Mouse (Mus musculus): ENCODE data around the gene Enox1. TPM values are rescaled to one million over a fixed set of nuclear protein-coding genes. Genes with fewer than 3 reads are reported as not detected.

The Enox1 gene
- polyA plus RNA-seq, 1 experiment, result 0.06 TPM

- no peak for TF ChIP-seq POLR2A (IDR thresholded peaks at IDR 0.05; ENCODE audit: low read depth, low read length)
- whole genome bisulfite sequencing, result 10% methylated on average over 2 of the region's 2 CpGs
Observed at GRCm38 (mm10) chr14:77416358-77416757, 259.8 kb downstream of the Enox1 start.

GRCm38 (mm10) chr14:77421031-77421430, 264.5 kb downstream of the Enox1 start:
- no peaks in the 10 kb centered on the region for H3K4me1 ChIP-seq (ENCODE audit: control insufficient read depth, insufficient read depth, insufficient read length)
- no peaks in the 10 kb centered on the region for H3K27me3 ChIP-seq (ENCODE audit: control insufficient read depth, insufficient read depth, low read length)
- no peaks in the 10 kb centered on the region for H3K36me3 ChIP-seq (ENCODE audit: control insufficient read depth, insufficient read depth, low read length)
- H3K27ac ChIP-seq (ENCODE audit: insufficient read depth, low read length), result no peak overlapping the region
- H3K4me3 ChIP-seq (ENCODE audit: extremely low read depth, insufficient read depth, insufficient read length), result no peak overlapping the region
- WGBS, result 88% methylated on average over 6 of the region's 6 CpGs
- DNase-seq (ENCODE audit: low read depth in 1 of 2, low spot score in 2 of 2), result no peak
- TF ChIP-seq POLR2A (IDR thresholded peaks at IDR 0.05; ENCODE audit: low read depth, low read length) (no peak), CTCF (IDR thresholded peaks at IDR 0.05; ENCODE audit: extremely low read depth, insufficient read depth, insufficient read length, insufficient replicate concordance) (no peak)

More at GRCm38 (mm10) chr14:77416358-77416757, 259.8 kb downstream of the Enox1 start:
- H3K27me3 ChIP-seq (ENCODE audit: control insufficient read depth, insufficient read depth, low read length), result no peaks in the 10 kb centered on the region
- no peak for DNase-seq (ENCODE audit: low read depth in 1 of 2, low spot score in 2 of 2)
- H3K27ac ChIP-seq (ENCODE audit: insufficient read depth, low read length), result no peak overlapping the region
- H3K36me3 ChIP-seq (ENCODE audit: control insufficient read depth, insufficient read depth, low read length), result no peaks in the 10 kb centered on the region
- no peaks in the 10 kb centered on the region for H3K4me1 ChIP-seq (ENCODE audit: control insufficient read depth, insufficient read depth, insufficient read length)
- H3K4me3 ChIP-seq (ENCODE audit: extremely low read depth, insufficient read depth, insufficient read length), result no peak overlapping the region

GRCm38 (mm10) chr14:77423194-77423593, 266.6 kb downstream of the Enox1 start:
- no peaks in the 10 kb centered on the region for H3K27me3 ChIP-seq (ENCODE audit: control insufficient read depth, insufficient read depth, low read length)
- H3K36me3 ChIP-seq (ENCODE audit: control insufficient read depth, insufficient read depth, low read length), result no peaks in the 10 kb centered on the region
- DNase-seq (ENCODE audit: low read depth in 1 of 2, low spot score in 2 of 2), result no peak
- H3K4me1 ChIP-seq (ENCODE audit: control insufficient read depth, insufficient read depth, insufficient read length), result no peaks in the 10 kb centered on the region
- no peak for TF ChIP-seq POLR2A (IDR thresholded peaks at IDR 0.05; ENCODE audit: low read depth, low read length)
- TF ChIP-seq CTCF (IDR thresholded peaks at IDR 0.05; ENCODE audit: extremely low read depth, insufficient read depth, insufficient read length, insufficient replicate concordance), result no peak
- no peak overlapping the region for H3K4me3 ChIP-seq (ENCODE audit: extremely low read depth, insufficient read depth, insufficient read length)
- WGBS, result 80% methylated on average over 9 of the region's 9 CpGs
- H3K27ac ChIP-seq (ENCODE audit: insufficient read depth, low read length), result no peak overlapping the region

- Histone ChIP-seq H3K4me1 (ENCODE audit: control insufficient read depth, insufficient read depth, insufficient read length) (no peaks in the 10 kb centered on the region), H3K27ac (ENCODE audit: insufficient read depth, low read length) (no peak overlapping the region), H3K27me3 (ENCODE audit: control insufficient read depth, insufficient read depth, low read length) (no peaks in the 10 kb centered on the region), H3K36me3 (ENCODE audit: control insufficient read depth, insufficient read depth, low read length) (no peaks in the 10 kb centered on the region), H3K4me3 (ENCODE audit: extremely low read depth, insufficient read depth, insufficient read length) (no peak overlapping the region)
- DNase-seq (ENCODE audit: low read depth in 1 of 2, low spot score in 2 of 2), result no peak
- WGBS, result 80% methylated on average over 5 of the region's 5 CpGs
- no peak for TF ChIP-seq CTCF (IDR thresholded peaks at IDR 0.05; ENCODE audit: extremely low read depth, insufficient read depth, insufficient read length, insufficient replicate concordance)
- no peak for TF ChIP-seq POLR2A (IDR thresholded peaks at IDR 0.05; ENCODE audit: low read depth, low read length)
Observed at GRCm38 (mm10) chr14:77439426-77439825, 282.9 kb downstream of the Enox1 start.

DNA sequence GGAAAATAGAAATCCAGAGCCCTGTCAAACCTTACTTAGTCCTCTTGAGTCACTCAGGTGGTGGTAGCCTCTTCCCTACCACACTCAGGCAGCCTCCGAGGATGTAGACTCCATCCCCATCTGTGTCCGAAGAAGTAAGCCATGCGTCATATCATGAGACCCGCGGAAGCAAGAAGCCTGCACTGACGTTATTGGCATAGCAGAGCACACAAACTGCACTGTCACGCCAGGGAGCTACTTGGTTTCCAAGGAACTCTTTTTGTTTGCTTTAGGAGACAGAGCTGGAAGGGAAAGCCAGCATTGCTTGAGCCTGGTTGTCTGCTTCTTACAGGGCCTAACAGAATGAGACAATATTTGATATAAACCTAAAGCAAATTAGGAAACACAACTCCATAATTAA, 284.2 kb downstream of the Enox1 start:
- Histone ChIP-seq H3K4me3 (ENCODE audit: extremely low read depth, insufficient read depth, insufficient read length) (no peak overlapping the region), H3K4me1 (ENCODE audit: control insufficient read depth, insufficient read depth, insufficient read length) (no peaks in the 10 kb centered on the region), H3K27me3 (ENCODE audit: control insufficient read depth, insufficient read depth, low read length) (no peaks in the 10 kb centered on the region), H3K27ac (ENCODE audit: insufficient read depth, low read length) (no peak overlapping the region), H3K36me3 (ENCODE audit: control insufficient read depth, insufficient read depth, low read length) (no peaks in the 10 kb centered on the region)
- TF ChIP-seq POLR2A (IDR thresholded peaks at IDR 0.05; ENCODE audit: low read depth, low read length), result no peak
- no peak for TF ChIP-seq CTCF (IDR thresholded peaks at IDR 0.05; ENCODE audit: extremely low read depth, insufficient read depth, insufficient read length, insufficient replicate concordance)
- no peak for DNase-seq (ENCODE audit: low read depth in 1 of 2, low spot score in 2 of 2)
- 90% methylated on average over 7 of the region's 7 CpGs for WGBS

- WGBS, result 93% methylated on average over 6 of the region's 6 CpGs
Observed at GRCm38 (mm10) chr14:77441541-77441940, 285.0 kb downstream of the Enox1 start.

GRCm38 (mm10) chr14:77448001-77448400, 291.4 kb downstream of the Enox1 start:
- 20% methylated on average over 4 of the region's 4 CpGs for WGBS

More at GRCm38 (mm10) chr14:77441541-77441940, 285.0 kb downstream of the Enox1 start:
- Histone ChIP-seq H3K27me3 (ENCODE audit: control insufficient read depth, insufficient read depth, low read length) (no peaks in the 10 kb centered on the region), H3K4me3 (ENCODE audit: extremely low read depth, insufficient read depth, insufficient read length) (no peak overlapping the region), H3K4me1 (ENCODE audit: control insufficient read depth, insufficient read depth, insufficient read length) (no peaks in the 10 kb centered on the region), H3K27ac (ENCODE audit: insufficient read depth, low read length) (no peak overlapping the region), H3K36me3 (ENCODE audit: control insufficient read depth, insufficient read depth, low read length) (no peaks in the 10 kb centered on the region)
- TF ChIP-seq POLR2A (IDR thresholded peaks at IDR 0.05; ENCODE audit: low read depth, low read length) (no peak), CTCF (IDR thresholded peaks at IDR 0.05; ENCODE audit: extremely low read depth, insufficient read depth, insufficient read length, insufficient replicate concordance) (no peak)
- DNase-seq (ENCODE audit: low read depth in 1 of 2, low spot score in 2 of 2), result no peak

More at GRCm38 (mm10) chr14:77448001-77448400, 291.4 kb downstream of the Enox1 start:
- Histone ChIP-seq H3K27ac (ENCODE audit: insufficient read depth, low read length) (no peak overlapping the region), H3K36me3 (ENCODE audit: control insufficient read depth, insufficient read depth, low read length) (no peaks in the 10 kb centered on the region), H3K27me3 (ENCODE audit: control insufficient read depth, insufficient read depth, low read length) (no peaks in the 10 kb centered on the region), H3K4me1 (ENCODE audit: control insufficient read depth, insufficient read depth, insufficient read length) (no peaks in the 10 kb centered on the region), H3K4me3 (ENCODE audit: extremely low read depth, insufficient read depth, insufficient read length) (no peak overlapping the region)
- no peak for DNase-seq (ENCODE audit: low read depth in 1 of 2, low spot score in 2 of 2)
- no peak for TF ChIP-seq POLR2A (IDR thresholded peaks at IDR 0.05; ENCODE audit: low read depth, low read length)
- TF ChIP-seq CTCF (IDR thresholded peaks at IDR 0.05; ENCODE audit: extremely low read depth, insufficient read depth, insufficient read length, insufficient replicate concordance), result no peak

Measured in spleen, adult 2 months (tissue).